Mouse (Mus musculus) neural tube, embryonic 15.5 days (tissue): Measurements from ENCODE around the gene March10. TPM values are rescaled to one million over a fixed set of nuclear protein-coding genes. Genes with fewer than 3 reads are reported as not detected.

Experiments
- ATAC-seq: fragments of 200-750 bp; cut with Nextera tagmentation; 2 replicates; pipeline ENCODE4 v1.8.0; 2017; ENCODE audit warnings: mild to moderate bottlenecking, moderate TSS enrichment, moderate library complexity; ENCODE audit not compliant: low FRiP score
- H3K27ac ChIP-seq: fragments of 300-500 bp; sonication (generic); replicated peaks from 2 replicates; pipeline ENCODE4 v1.5.1; 2015; ENCODE audit warnings: mild to moderate bottlenecking, inconsistent platforms
- H3K27me3 ChIP-seq: fragments of 300-500 bp; sonication (generic); replicated peaks from 2 replicates; pipeline ENCODE4 v1.6.1; 2015; ENCODE audit warnings: inconsistent platforms
- H3K36me3 ChIP-seq: fragments of 300-500 bp; sonication (generic); 2 replicates; pipeline ENCODE4 v1.6.1; 2015; ENCODE audit warnings: inconsistent platforms
- H3K4me1 ChIP-seq: fragments of 300-500 bp; sonication (generic); 2 replicates; pipeline ENCODE4 v1.6.1; 2015; ENCODE audit warnings: inconsistent platforms
- H3K4me2 ChIP-seq: fragments of 300-500 bp; sonication (generic); 2 replicates; pipeline ENCODE4 v1.6.1; 2015; ENCODE audit warnings: inconsistent platforms, mild to moderate bottlenecking, moderate library complexity
- H3K4me3 ChIP-seq: fragments of 300-500 bp; sonication (generic); replicated peaks from 2 replicates; pipeline ENCODE4 v1.5.1; 2015; ENCODE audit warnings: mild to moderate bottlenecking, inconsistent platforms
- H3K9ac ChIP-seq: fragments of 300-500 bp; sonication (generic); replicated peaks from 2 replicates; pipeline ENCODE4 v1.6.1; 2015; ENCODE audit warnings: mild to moderate bottlenecking, inconsistent platforms
- H3K9me3 ChIP-seq: fragments of 300-500 bp; sonication (generic); replicated peaks from 2 replicates; pipeline ENCODE4 v1.6.1; 2016; ENCODE audit warnings: inconsistent platforms
- WGBS: fragments of 180-500 bp; shearing (Covaris S2); methylation state at CpG from one replicate; pipeline ENCODE4 v1.1.7; 2015; ENCODE audit warnings: mixed read lengths; 5-methylcytosine and 5-hydroxymethylcytosine counted together
- polyA plus RNA-seq: library from polyadenylated mRNA; unstranded; fragments of >200 nt; fragmentation: Nextera tagmentation; extraction: Ambion mirVana; gene quantifications from 2 replicates; pipeline ENCODE4 v1.2.1, GENCODE M21; 2015

March10 gene
- polyA plus RNA-seq, 1 experiment from 2014 or later, result 0.73 TPM

GRCm38 (mm10) chr11:105444929-105445328, 11.6 kb downstream of the March10 start:
- Histone ChIP-seq H3K4me2 (no peak overlapping the region), H3K27me3 (no peaks in the 10 kb centered on the region; the same call in 1 of the 2 replicates), H3K9me3 (no peaks in the 10 kb centered on the region), H3K27ac (no peak overlapping the region), H3K36me3 (no peaks in the 10 kb centered on the region), H3K9ac (no peak overlapping the region), H3K4me3 (no peak overlapping the region), H3K4me1 (no peaks in the 10 kb centered on the region)
- WGBS, result 85% methylated on average over 6 of the region's 6 CpGs
- no peak for ATAC-seq

DNA sequence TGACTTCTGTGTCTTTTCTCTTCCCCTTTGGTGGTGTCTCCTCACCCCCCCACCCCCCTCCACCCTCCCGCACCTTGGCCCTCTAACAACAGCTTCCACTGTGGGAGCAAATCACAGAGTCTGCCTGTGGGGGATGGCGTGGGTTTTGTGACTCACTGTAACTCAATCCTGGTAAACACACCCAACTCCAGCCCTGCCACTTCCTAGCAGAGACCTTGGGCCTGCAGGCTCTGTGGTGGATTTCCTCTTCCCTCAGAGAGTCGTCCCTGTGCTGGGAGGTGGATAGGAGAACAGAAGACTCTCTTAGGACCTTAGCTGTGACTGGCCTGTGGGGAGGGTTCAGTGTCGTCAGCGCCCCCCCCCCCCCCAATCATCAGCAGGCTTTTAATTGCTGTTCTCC, 13.0 kb downstream of the March10 start:
- WGBS, result 82% methylated on average over 3 of the region's 5 CpGs
- H3K4me2 ChIP-seq, result no peak overlapping the region
- H3K9me3 ChIP-seq, result no peaks in the 10 kb centered on the region
- no peaks in the 10 kb centered on the region for H3K36me3 ChIP-seq
- H3K4me1 ChIP-seq, result no peaks in the 10 kb centered on the region
- no peak for ATAC-seq
- H3K27me3 ChIP-seq, result no peaks in the 10 kb centered on the region; the same call in 1 of the 2 replicates
- no peak overlapping the region for H3K4me3 ChIP-seq
- H3K9ac ChIP-seq, result no peak overlapping the region
- no peak overlapping the region for H3K27ac ChIP-seq

- 78% methylated on average over 7 of the region's 7 CpGs for WGBS
- no peaks in the 10 kb centered on the region for H3K4me1 ChIP-seq
- no peak overlapping the region for H3K27ac ChIP-seq
- H3K9me3 ChIP-seq, result no peaks in the 10 kb centered on the region
- H3K36me3 ChIP-seq, result no peaks in the 10 kb centered on the region
- no peak overlapping the region for H3K9ac ChIP-seq
- no peak overlapping the region for H3K4me2 ChIP-seq
- H3K4me3 ChIP-seq, result no peak overlapping the region
- H3K27me3 ChIP-seq, result no peaks in the 10 kb centered on the region
- ATAC-seq, result no peak
Measured at GRCm38 (mm10) chr11:105439796-105440195, 16.7 kb downstream of the March10 start.

DNA sequence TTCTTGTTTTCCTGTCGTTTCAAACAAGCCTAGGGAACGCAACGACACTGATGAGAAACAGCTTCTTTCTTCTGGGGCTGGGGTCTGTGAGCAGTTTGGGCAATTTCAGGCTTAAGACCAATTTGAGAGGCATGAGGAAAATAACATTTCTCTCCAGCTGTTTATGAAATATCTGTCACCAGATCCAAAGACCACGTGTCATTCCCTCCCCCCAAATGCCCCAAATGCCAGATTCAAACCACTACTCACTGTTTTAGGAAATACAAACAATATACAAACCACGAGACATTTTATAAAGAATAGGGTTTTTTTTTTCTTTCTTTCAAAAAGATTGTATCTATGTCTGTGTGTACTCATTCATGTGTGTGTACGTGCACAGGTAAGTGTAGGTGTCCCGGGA, 17.6 kb downstream of the March10 start:
- no peak overlapping the region for H3K9ac ChIP-seq
- no peak for ATAC-seq
- H3K9me3 ChIP-seq, result no peaks in the 10 kb centered on the region
- no peaks in the 10 kb centered on the region for H3K36me3 ChIP-seq
- H3K4me2 ChIP-seq, result no peak overlapping the region
- WGBS, result 78% methylated on average over 7 of the region's 7 CpGs
- no peaks in the 10 kb centered on the region for H3K4me1 ChIP-seq
- no peak overlapping the region for H3K27ac ChIP-seq
- no peak overlapping the region for H3K4me3 ChIP-seq
- no peaks in the 10 kb centered on the region for H3K27me3 ChIP-seq

DNA sequence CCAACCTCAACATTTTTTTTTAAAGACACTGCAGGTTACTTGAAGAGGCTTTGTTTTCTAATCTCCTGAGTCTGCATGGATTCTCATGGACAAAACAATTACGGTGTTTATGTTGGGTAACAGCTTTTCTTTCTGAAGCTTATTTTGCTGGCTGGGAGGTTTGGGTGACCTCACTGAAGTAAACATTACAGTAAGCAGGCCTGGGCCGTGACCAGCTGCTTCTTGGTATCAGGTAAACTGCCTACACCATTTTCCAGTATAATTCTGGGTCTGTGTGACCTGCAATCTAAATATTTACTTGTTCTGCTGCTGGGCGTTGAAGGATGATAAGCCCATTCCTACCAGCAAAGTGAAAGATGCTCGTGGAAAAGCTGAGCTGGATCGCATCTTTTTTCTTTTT, 30.1 kb downstream of the March10 start:
- H3K4me2 ChIP-seq, result no peak overlapping the region
- H3K36me3 ChIP-seq, result no peaks in the 10 kb centered on the region
- no peaks in the 10 kb centered on the region for H3K4me1 ChIP-seq
- WGBS, result 81% methylated on average over 5 of the region's 5 CpGs
- H3K9ac ChIP-seq, result no peak overlapping the region
- no peak overlapping the region for H3K27ac ChIP-seq
- H3K4me3 ChIP-seq, result no peak overlapping the region
- no peaks in the 10 kb centered on the region for H3K9me3 ChIP-seq
- no peaks in the 10 kb centered on the region for H3K27me3 ChIP-seq
- ATAC-seq, result no peak

GRCm38 (mm10) chr11:105424643-105425042, 31.9 kb downstream of the March10 start:
- 94% methylated on average over 4 of the region's 4 CpGs for WGBS
- H3K4me1 ChIP-seq, result no peaks in the 10 kb centered on the region
- H3K9me3 ChIP-seq, result no peaks in the 10 kb centered on the region
- no peaks in the 10 kb centered on the region for H3K27me3 ChIP-seq
- ATAC-seq, result no peak
- H3K27ac ChIP-seq, result no peak overlapping the region
- no peak overlapping the region for H3K4me3 ChIP-seq
- no peaks in the 10 kb centered on the region for H3K36me3 ChIP-seq
- no peak overlapping the region for H3K4me2 ChIP-seq
- H3K9ac ChIP-seq, result no peak overlapping the region

- Histone ChIP-seq H3K4me3 (no peak overlapping the region), H3K9ac (no peak overlapping the region), H3K36me3 (no peaks in the 10 kb centered on the region), H3K4me1 (no peaks in the 10 kb centered on the region), H3K27ac (no peak overlapping the region), H3K4me2 (no peak overlapping the region), H3K9me3 (no peaks in the 10 kb centered on the region), H3K27me3 (no peaks in the 10 kb centered on the region)
- no peak for ATAC-seq
- 78% methylated on average over 7 of the region's 7 CpGs for WGBS
Measured at GRCm38 (mm10) chr11:105420671-105421450, 35.7 kb downstream of the March10 start.

- no peaks in the 10 kb centered on the region for H3K4me1 ChIP-seq
- H3K4me3 ChIP-seq, result no peak overlapping the region
- no peak overlapping the region for H3K4me2 ChIP-seq
- H3K9ac ChIP-seq, result no peak overlapping the region
- no peak overlapping the region for H3K27ac ChIP-seq
- WGBS, result 87% methylated on average over 7 of the region's 7 CpGs
- H3K9me3 ChIP-seq, result no peaks in the 10 kb centered on the region
- no peak for ATAC-seq
- H3K36me3 ChIP-seq, result no peaks in the 10 kb centered on the region
- no peaks in the 10 kb centered on the region for H3K27me3 ChIP-seq
Measured at GRCm38 (mm10) chr11:105419946-105420345, 36.6 kb downstream of the March10 start.

DNA sequence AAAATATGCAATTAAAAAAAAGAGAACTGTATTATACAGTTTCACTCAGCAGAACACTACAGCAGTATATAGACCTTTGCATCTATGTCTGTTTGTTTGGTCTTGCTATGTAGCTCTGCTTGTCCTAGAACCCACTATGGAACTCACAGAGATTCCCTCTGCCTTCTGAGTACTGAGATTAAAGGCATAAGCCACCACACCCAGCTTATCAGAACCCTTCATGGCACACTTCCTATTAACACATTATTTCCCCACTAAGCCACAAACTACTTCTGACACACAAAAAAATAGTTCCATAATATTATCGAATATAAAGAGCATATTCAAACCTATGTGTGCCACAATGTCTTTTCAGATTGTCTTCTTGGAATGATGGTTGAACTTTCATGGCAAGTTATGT, 42.5 kb downstream of the March10 start:
- WGBS, result 94% methylated on average over 1 of the region's 1 CpGs
- no peak overlapping the region for H3K9ac ChIP-seq
- no peak for ATAC-seq
- H3K4me1 ChIP-seq, result no peaks in the 10 kb centered on the region
- H3K27me3 ChIP-seq, result no peaks in the 10 kb centered on the region
- H3K4me3 ChIP-seq, result no peak overlapping the region
- H3K9me3 ChIP-seq, result no peaks in the 10 kb centered on the region
- no peak overlapping the region for H3K27ac ChIP-seq
- no peak overlapping the region for H3K4me2 ChIP-seq
- no peaks in the 10 kb centered on the region for H3K36me3 ChIP-seq

GRCm38 (mm10) chr11:105409408-105409807, 47.1 kb downstream of the March10 start:
- 81% methylated on average over 11 of the region's 11 CpGs for WGBS

DNA sequence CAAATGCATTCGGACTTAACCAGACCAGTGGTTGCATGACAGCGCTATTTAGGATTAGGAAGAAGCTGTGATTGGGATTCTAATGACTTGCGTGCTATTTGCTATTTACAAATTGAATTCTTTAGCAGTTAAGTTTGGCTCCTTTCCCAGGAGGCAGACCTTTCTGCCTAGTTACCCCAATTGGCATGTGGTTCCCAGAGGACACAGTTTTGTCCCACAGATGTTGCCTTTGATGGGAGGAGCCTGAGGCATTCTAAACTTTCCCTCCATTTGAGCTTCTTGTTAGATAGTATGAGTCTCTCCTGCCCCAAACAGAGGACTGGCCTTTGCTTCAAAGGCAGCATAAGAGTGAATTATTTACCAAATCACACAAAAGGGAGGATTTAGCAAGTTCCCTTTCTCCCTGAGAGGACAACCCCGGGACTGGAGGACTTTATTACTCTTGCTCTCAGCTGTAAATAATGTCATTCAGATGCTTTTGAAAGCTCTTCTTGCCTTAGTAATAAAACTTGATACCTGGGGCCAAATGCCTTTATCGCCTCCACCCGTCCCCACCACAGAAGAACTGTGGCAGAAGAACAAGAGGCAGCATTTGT, 48.6 kb downstream of the March10 start:
- Histone ChIP-seq H3K4me2 (no peak overlapping the region), H3K9ac (no peak overlapping the region), H3K9me3 (no peaks in the 10 kb centered on the region), H3K27ac (no peak overlapping the region), H3K36me3 (no peaks in the 10 kb centered on the region), H3K4me1 (peaks cover 10% of the 10 kb centered on the region), H3K27me3 (no peaks in the 10 kb centered on the region), H3K4me3 (no peak overlapping the region)
- WGBS, result 16% methylated on average over 6 of the region's 6 CpGs
- no peak for ATAC-seq

More at GRCm38 (mm10) chr11:105409408-105409807, 47.1 kb downstream of the March10 start:
- Histone ChIP-seq H3K9me3 (no peaks in the 10 kb centered on the region), H3K27me3 (no peaks in the 10 kb centered on the region), H3K4me2 (no peak overlapping the region), H3K4me1 (peaks cover 10% of the 10 kb centered on the region), H3K4me3 (no peak overlapping the region), H3K9ac (no peak overlapping the region), H3K27ac (no peak overlapping the region), H3K36me3 (no peaks in the 10 kb centered on the region)
- no peak for ATAC-seq

DNA sequence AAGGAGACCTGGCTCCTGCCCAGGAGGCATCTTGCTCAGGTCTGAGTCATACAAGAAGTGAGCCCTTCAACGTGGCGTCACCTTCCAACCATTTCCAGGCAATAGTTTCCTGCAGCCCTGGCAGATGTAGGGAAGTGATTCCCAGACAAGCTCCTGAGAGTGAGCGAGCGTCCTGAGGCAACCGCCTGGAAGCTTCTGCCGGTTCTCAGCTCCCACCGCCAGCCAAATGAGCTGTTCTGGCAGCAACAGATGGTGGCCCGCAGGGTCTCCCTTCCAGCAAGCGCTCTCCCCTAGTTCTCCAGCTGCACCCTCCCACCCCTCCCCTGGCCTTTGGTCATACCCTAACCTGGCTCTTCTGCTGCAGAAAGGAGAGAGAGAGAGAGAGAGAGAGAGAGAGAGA, 54.2 kb downstream of the March10 start:
- Histone ChIP-seq H3K36me3 (no peaks in the 10 kb centered on the region), H3K9ac (no peak overlapping the region), H3K9me3 (no peaks in the 10 kb centered on the region), H3K4me3 (no peak overlapping the region), H3K27ac (no peak overlapping the region), H3K4me1 (peaks cover 4% of the 10 kb centered on the region; the same call in 1 of the 2 replicates), H3K27me3 (no peaks in the 10 kb centered on the region), H3K4me2 (no peak overlapping the region)
- no peak for ATAC-seq
- WGBS, result 59% methylated on average over 9 of the region's 9 CpGs
